Mouse (Mus musculus) G1E-ER4 (cell line): Measurements from ENCODE around the gene Fosl1. TPM values are rescaled to one million over a fixed set of nuclear protein-coding genes. Genes with fewer than 3 reads are reported as not detected.

Experiments used
- GATA1 ChIP-seq: IDR thresholded peaks from one replicate; pipeline ENCODE4 v1.8.0; 2012; ENCODE audit warnings: low read length, inconsistent platforms
- polyA plus RNA-seq: library from polyadenylated mRNA; stranded (reverse); fragments of >175 nt; gene quantifications from 2 replicates; pipeline ENCODE4 v1.2.3, GENCODE M21; 2012

Fosl1 gene
- polyA plus RNA-seq, 1 experiment: 10.2 TPM

DNA sequence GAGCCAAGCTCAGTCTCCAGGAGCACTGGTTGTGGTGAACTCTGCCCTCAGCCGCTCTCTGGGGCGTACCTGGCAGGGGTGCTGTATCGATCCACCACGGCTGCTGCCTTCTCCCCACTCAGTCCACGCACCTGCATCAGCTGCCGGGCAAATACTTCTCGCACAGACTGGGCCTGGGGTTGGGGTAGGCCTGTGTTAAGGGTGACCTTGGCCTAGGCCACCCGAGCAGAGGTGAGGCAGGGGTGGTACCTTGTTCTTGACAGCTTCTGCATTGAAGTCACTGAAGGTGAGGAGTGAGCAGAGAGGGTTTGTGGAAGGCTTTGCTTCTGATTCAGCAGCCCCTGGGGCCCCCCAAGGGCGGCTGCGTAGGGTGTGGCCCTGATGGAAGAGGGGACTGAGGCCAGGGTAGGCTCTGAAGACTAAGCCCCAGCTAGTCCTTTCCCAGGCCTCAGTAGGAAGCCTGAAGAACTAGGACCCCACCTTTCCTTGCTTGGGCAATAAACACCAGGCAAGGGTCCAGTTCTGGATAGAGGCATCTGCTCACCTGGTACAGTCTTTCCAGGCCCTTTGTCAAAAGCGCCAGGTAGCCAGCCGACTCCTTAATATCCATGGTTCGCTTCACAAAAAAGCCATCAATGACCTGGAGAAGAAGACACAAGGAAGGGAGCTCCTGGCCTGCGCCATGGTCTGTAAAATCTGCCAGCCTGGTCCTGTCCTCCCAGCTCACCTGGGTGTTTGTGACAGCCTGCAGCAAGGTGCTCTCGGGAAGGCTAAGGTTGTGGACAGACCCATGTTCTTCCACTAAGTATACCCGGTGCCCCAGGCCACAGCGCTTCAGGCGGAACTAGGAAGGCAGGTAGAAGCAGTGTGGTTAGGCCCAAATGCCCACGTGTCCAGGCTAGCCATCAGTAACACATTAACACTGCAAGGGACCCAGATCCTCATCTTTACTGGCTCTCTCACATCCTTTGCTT, 36.3 kb downstream of the Fosl1 start:
- no peak for TF ChIP-seq GATA1

DNA sequence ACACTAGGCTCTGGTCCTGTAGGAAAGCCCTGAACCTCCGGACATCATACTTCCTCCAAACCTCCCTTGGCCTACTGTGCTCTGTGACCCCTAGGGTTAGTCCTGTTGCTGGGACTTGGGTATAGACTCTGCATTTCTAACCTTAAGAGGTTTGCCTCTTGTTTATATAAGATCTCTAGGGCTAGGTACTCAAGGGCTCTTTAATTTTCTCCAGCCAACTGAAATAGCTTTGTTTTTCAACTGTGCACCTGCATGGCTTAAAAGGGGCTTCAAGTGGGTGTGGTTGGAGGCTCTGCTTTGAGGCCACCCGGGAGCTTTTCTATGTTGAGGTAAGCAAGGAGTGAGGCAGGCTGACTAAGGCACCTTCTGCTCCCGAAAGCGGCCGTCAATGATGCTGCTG, 37.1 kb downstream of the Fosl1 start:
- TF ChIP-seq GATA1: no peak

DNA sequence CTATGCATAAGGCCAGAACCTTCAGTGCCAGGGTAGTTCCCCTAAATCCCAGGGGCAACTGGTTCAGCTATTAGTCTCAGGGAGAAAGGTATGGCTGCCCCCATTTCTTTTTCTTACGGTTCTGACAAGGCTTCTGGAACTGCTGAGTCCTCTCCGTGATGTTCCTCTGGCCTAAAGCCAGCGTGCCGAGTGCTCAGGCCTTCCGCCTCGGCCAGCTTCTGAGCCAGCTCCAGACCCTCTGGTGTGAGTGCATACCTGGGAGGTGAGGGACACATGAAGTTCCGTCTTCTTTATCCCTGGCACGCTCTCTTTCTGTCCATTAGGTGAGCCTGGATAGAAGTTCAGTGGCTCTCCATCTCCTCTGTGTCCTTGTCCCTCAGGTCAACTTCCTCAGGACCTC, 38.0 kb downstream of the Fosl1 start:
- TF ChIP-seq GATA1: no peak

DNA sequence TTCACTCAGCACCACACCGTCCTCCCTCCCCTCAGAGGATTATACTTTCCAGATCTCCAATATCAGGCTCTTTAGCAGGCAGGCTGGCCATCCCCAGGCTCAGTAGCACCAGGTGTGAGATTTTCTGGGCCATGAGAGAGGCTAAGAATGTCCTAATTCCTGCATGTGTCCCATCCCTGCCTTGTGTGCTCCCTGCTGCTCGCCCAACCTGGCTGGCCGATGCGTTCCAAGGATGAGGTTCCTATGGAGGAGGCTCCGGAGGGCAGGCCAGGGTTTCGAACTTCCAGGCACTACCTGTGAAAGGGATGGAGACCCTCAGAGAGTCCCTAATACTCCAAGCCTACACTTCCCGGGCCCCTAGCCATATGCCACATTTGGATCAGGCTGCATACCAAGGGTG, 38.5 kb downstream of the Fosl1 start:
- no peak for TF ChIP-seq GATA1

DNA sequence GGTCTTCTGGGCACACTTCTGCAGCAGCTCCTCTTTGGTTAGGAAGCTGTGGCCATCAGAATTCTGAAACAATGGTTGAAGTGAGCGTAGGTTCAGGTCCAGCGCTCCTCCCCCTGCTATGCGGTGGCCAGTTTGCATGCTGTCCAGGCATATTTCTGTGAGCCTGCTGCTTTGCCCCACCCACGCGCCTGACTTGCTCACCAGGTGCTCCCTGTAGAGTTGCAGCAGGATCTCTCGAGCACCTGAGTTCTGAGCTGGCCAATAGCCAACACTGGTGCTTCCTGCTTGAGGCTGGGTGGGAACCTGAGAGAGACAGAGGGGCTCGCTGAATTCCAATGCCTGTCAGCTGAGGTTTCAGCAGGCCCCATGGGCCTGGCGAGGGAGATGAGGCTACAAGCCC, 38.9 kb downstream of the Fosl1 start:
- no peak for TF ChIP-seq GATA1

DNA sequence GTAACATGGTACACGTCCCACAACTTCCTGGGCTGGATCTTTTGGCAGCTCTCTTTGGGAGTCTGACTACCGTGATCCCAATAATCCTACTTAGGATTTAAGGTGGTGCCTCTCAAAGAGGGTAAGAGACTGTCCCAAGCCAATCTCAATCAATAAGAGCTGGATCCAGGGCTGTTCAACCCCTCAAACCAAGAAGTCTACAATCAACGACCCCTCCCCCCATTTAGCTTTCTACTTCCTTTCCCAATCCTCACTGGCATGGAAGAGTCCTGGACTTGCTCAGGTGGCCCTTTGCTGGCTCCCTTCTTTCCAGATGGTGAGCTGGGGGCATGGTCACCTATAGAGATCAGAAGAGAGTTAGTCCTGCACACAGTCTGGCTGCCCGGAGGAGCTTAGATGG, 39.4 kb downstream of the Fosl1 start:
- no peak for TF ChIP-seq GATA1

DNA sequence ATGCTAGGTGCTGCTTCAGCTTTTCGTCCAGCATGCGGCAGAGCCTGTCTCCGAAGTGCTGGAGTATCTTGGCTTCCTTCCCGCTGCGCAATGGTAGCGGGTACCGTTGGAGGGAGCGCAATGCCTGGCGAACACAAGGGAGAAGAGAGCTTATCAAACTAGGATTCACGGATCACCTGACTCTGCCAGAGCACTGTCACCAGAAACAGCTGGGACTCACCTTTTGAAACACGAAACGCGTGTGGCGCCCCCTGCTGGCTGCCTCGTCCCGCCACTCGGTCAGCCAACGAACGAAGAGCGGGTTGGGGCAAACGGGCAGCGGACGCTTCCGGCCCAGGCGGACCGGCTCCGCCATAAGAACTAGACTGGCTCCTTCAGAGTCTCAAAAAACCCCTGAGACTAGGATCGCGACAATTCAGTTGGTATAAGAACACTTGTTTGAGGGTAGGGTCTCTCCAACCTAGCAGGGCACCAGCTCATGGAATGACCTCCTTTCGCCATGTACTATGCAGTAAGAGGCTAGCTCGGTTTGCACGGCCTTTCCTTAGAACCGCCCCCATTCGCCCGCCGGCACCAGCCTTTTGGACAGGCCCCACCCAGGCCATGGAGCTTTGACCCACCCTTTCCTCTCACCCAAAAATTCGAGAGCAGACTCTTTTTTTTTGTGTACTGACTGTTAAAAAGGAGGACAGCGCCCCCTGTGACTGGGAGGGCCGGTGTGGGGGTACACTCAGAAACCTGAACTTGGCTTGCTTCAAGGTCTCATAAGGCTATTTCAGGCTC, 40.6 kb downstream of the Fosl1 start, which contains the start of gene Mus81:
Gene Mus81, minus strand, starts transcription at position 635 of the 783 bp plus-strand sequence.
- no peak for TF ChIP-seq GATA1

DNA sequence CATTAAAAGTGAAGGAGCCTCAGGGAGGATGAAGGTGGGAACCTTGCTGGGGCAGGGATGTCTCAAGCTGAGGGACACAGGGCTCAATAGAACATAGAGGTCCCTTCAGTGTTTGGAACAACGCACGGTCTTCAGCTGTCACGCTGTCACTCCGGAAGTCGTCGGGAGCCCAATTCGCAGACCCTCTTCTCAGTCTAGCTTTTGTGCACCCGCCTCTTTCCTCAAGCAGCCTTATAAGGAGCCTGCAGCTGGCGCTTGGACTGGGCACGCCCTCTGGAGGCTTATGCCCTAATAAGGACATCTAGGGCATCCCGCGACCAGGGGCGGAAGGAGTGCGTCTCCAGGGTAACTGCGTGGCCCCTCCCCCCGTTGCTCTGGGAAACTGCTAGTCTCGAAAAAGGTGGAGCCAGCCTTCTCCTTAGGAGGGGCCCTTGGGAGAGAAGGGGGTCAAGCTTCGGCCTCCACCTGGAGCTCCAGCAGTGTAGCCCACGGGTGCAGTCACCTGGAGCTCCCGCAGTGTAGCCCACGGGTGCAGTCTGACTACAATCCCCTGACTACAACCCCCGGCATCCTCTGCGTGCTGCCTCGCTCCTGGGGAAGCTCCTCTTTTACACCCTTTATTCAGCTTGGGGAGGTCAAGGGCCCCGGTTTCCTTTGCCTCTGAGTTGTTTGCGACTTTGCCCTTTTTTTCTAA, 41.7 kb downstream of the Fosl1 start:
- TF ChIP-seq GATA1: no peak

DNA sequence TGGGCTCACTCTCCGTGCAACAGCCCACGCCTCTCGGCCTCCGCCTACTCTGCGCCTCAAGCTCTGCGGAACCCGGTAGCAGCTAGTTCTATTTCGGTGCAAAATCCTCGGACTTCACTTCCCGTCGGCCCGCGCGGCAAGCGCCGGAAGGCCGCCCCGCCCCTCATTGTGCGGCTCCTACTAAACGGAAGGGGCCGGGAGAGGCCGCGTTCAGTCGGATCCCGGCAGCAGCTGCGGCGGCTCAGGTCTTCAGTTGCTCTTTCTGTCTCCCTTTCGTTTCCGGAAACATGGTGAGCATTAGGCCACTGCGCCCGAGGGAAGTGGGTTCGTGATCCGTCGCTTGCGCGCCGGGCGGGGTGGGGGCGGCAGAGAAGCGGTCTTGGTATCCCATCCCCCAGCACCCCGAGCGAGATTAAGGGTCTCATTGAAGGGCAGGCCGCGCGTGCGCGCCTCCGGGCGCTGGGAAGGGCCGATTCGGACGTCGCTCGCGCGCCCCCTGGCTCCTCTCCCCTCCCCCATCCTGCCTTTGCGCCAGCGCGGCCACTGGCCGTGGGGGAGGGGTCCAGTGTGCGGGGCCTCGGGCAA, 43.1 kb downstream of the Fosl1 start, which contains the start of gene Cfl1:
Gene Cfl1, plus strand, starts transcription at position 143 of the 585 bp plus-strand sequence.
- TF ChIP-seq GATA1: no peak

DNA sequence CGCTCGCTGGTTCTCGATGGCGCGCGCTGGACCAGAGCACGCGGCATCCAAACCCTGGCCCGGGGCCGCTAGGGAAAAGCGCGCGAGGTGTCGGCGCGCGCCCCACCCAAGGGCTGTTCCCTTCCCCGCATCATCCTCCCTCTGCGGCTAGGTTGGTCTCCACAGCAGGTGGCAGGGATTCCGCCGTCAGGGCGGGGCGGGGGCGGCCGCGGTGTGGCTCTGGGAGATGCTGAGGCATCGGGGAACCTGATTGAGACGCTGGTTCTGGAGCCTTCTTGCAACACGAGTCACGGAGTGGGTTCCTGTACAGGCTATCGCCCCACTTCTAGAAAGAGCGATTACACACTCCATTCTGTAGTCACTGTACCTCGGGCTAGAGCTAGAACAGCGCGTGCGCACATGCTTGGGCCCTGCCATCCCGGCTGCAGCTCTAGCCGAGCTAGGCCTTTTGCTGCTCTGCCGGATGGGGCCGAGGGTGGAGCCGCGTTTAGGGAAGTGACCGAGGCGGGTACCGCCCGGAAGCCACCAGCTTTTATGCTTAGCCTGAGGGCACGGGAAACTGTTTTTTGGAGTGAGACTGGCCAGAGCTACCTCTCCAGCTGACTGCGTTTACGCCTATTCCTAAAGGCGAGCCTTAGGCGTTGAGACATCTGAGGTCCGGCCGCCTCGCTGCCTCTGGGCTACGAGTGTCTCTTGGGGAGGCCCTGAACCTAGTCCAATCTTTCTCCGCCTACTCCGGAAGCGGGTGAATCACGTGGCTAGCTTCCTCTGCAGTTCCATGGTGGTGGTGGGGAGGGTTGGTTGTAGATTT, 43.8 kb downstream of the Fosl1 start:
- TF ChIP-seq GATA1: no peak

DNA sequence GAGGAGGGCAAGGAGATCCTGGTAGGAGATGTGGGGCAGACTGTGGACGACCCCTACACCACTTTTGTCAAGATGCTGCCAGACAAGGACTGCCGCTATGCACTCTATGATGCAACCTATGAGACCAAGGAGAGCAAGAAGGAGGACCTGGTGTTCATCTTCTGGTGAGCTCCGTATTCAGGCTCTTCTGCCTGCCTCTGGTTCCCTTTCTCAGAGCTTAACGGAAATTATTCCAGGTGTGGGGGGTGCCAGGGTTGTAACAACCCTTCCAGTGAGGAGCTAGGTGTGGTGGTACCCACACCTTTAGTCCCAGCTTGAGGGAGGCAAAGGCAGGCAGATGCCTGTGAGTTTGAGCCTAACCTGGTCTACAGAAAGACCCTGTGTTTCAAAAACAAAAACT, 45.3 kb downstream of the Fosl1 start:
- TF ChIP-seq GATA1: no peak

DNA sequence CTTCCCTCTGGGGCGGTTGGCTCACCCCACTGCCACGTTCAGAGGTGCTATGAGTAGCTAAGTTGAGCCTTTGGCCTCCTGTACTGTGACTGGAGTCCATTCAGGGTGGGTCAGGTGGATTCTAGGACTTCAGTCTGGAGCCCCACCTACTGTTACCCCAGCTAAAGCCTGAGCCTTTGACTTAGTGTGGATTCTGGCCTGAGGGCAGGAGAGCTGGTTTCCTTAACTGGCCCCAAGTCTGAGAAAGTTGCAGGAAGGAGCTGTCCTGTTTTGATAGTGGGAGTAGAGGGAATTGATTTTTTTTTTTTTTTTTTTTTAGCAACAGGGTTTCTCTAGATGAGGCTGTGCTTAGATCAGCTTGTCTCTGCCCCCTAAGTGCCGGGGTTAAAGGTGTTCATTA, 47.0 kb downstream of the Fosl1 start:
- no peak for TF ChIP-seq GATA1

DNA sequence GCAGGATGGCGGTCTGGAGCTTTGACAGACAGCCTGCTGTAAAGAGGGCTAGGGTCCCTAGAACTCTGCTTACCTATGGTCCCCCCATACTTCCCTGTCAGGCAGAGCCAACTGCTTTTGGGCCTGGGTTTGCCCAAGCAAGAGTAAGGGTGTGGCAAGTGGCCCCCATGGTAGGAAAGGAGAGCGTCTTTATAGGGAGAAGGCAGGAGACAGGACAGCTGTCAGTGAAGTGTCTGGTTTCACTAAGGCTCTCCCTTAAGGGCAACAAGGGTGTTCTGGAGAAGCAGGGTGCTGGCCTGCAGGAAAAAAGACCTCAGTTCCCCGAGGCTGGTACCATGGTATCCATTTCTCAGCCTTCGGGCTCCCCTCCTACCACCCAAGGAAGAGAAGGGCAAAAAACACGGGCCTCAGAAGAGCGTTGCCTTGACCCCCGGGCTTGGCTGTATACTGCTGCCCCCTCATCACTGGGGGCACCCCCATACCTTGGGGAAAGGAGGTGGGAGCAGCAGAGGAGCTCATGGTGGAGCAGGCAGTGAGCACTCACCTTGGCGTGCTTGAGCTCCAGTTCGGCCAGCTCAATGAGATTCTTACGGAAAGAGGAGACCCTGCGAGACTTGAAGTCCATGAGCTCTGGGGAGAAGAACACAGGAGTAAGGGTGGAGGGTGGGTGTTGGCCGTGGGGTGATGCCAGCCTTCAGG, 48.2 kb downstream of the Fosl1 start:
- TF ChIP-seq GATA1: no peak

DNA sequence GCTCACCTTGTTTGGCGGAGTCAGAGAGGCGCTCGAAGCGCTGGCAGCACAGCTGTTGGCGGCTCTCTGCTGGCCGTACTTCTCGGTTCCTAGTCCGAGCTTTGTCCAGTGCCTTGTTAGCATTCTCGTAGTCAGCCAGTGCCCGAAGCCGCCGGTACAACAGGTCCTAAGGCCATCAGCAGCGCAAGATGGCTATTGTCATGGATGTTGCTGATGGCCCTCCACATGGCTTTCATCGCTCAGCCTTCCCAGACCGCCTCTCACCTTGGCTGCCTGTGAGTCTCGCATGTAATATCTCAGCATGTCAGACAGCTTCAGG, 48.7 kb downstream of the Fosl1 start:
- no peak for TF ChIP-seq GATA1
